Mouse (Mus musculus) left cerebral cortex, postnatal 25 days (tissue): ENCODE measurements at regions not wholly inside any gene's neighbourhood (a gene's known extent, or its start where the extent isn't known, plus 50 kb on each side); places are given as distances from the start of the nearest gene placed in this dataset.
A peak's percentile ranks its signal among the peaks of the same experiment; 100 is the strongest.
"Not testable (repeated sequence)": the region's sequence is repeated elsewhere in the genome, so short reads cannot be mapped to it uniquely, and the experiment has no call there.

Source experiments
- DNase-seq, 2 experiments: peaks; one replicate each; pipeline ENCODE4 v3.0.0; 2022; ENCODE audit warnings: low spot score in 2 of 2, mixed read lengths in 1 of 2
- intact Hi-C: fragments of 180-260 bp; cut with DNase I; formaldehyde crosslinking; loops from one replicate; pipeline ENCODE4 v1.15.1; 2025

- intact Hi-C loops, result no loop called here
- DNase-seq, result peak in 1 of 2 experiments; percentile 47
Observed at GRCm38 (mm10) chr6:81800822-81801221, 122.6 kb upstream of the Gcfc2 start.

- intact Hi-C loops, result no loop called here
- peak in 1 of 2 experiments; percentile 54 for DNase-seq
Observed at GRCm38 (mm10) chr6:81801804-81802203, 121.7 kb upstream of the Gcfc2 start.

- intact Hi-C loops, result no loop called here
- no peak for DNase-seq
Observed at GRCm38 (mm10) chr6:81805942-81806341, 117.5 kb upstream of the Gcfc2 start.

- DNase-seq, result peak in 1 of 2 experiments; percentile 70
- intact Hi-C loops, result no loop called here
Observed at GRCm38 (mm10) chr6:81808712-81809111, 114.8 kb upstream of the Gcfc2 start.

- DNase-seq, result peak in 1 of 2 experiments; percentile 45
- intact Hi-C loops, result loop anchor here (10.0 kb wide), 1 partner anchor 951 kb away; no protein-coding TSS in a partner anchor
Observed at GRCm38 (mm10) chr6:81815248-81815961, 108.1 kb upstream of the Gcfc2 start.

- intact Hi-C loops, result loop anchor here (10.0 kb wide), 1 partner anchor 951 kb away; no protein-coding TSS in a partner anchor
- peak in 1 of 2 experiments; percentile 33 for DNase-seq
Observed at GRCm38 (mm10) chr6:81815962-81816338, 107.5 kb upstream of the Gcfc2 start.

- peak; percentile 82 to 92 for DNase-seq
- intact Hi-C loops, result loop anchor here (10.0 kb wide), 1 partner anchor 952 kb away; no protein-coding TSS in a partner anchor
Observed at GRCm38 (mm10) chr6:81817050-81817827, 106.2 kb upstream of the Gcfc2 start.

- intact Hi-C loops, result loop anchor here (10.0 kb wide), 1 partner anchor 954 kb away; no protein-coding TSS in a partner anchor
- DNase-seq, result no peak
Observed at GRCm38 (mm10) chr6:81818573-81818972, 104.9 kb upstream of the Gcfc2 start.

GRCm38 (mm10) chr6:81820078-81820477 lies 103.4 kb upstream of the Gcfc2 start:
- intact Hi-C loops, result no loop called here
- DNase-seq, result peak in 1 of 2 experiments; percentile 78

- peak; percentile 35 to 76 for DNase-seq
- intact Hi-C loops, result loop anchor here (2.0 to 5.0 kb wide), 2 partner anchors 83 to 113 kb away; partner anchors contain the start of gene Gcfc2
Observed at GRCm38 (mm10) chr6:81839474-81840153, 83.9 kb upstream of the Gcfc2 start.

GRCm38 (mm10) chr6:81868207-81868606 lies 55.3 kb upstream of the Gcfc2 start:
- intact Hi-C loops, DNase-seq: not testable (repeated sequence)
